Mouse (Mus musculus): Measurements from ENCODE around the gene Kcnj10.

GRCm38 (mm10) chr1:172349916-172350812 is 9.2 kb downstream of the Kcnj10 start:
- TF ChIP-seq POLR2A (IDR thresholded peaks at IDR 0.05; ENCODE audit: insufficient read length, low read depth) (no peak), REST (IDR thresholded peaks at IDR 0.05; ENCODE audit: insufficient read depth, insufficient read length) (no peak), MAX (IDR thresholded peaks at IDR 0.05; ENCODE audit: low read depth) (no peak), CEBPB (IDR thresholded peaks at IDR 0.05; ENCODE audit: insufficient read depth, poor library complexity, severe bottlenecking) (no peak), MYOD1 (IDR thresholded peaks at IDR 0.05; ENCODE audit: control insufficient read depth in 1 of 3, insufficient read length in 2 of 3, low read depth in 2 of 3) (no peak), MYOG (IDR thresholded peaks at IDR 0.05; ENCODE audit: control insufficient read depth in 1 of 3, insufficient read depth in 1 of 3, insufficient read length in 2 of 3, low read depth in 2 of 3) (no peak), POLR2AphosphoS2 (IDR thresholded peaks at IDR 0.05; ENCODE audit: insufficient read length, low read depth) (no peak), USF1 (IDR thresholded peaks at IDR 0.05; ENCODE audit: low read depth) (no peak), TCF12 (IDR thresholded peaks at IDR 0.05; ENCODE audit: insufficient read depth, poor library complexity, severe bottlenecking) (no peak), E2F4 (IDR thresholded peaks at IDR 0.05; ENCODE audit: insufficient read depth) (no peak), TCF3 (IDR thresholded peaks at IDR 0.05; ENCODE audit: insufficient read length, low read depth) (no peak), SRF (IDR thresholded peaks at IDR 0.05; ENCODE audit: control insufficient read depth, insufficient read length, low read depth) (no peak)

Data from myocyte (in vitro differentiated cells).